Mouse (Mus musculus): ENCODE results near the gene Myo10.

Gene Myo10

GRCm38 (mm10) chr15:25854270-25854904 lies 232.1 kb downstream of the Myo10 start:
- no peak for DNase-seq

- peak; percentile 77 to 79 for DNase-seq
Measured at GRCm38 (mm10) chr15:25858611-25859058, 236.3 kb downstream of the Myo10 start.

GRCm38 (mm10) chr15:25859469-25859868 lies 237.1 kb downstream of the Myo10 start:
- DNase-seq, result no peak

GRCm38 (mm10) chr15:25861900-25862299 lies 239.6 kb downstream of the Myo10 start:
- DNase-seq, result peak; percentile 43 to 45
